Mouse (Mus musculus) stomach, postnatal 0 days (tissue): ENCODE results near the gene Hectd4.

Experiments
- CTCF ChIP-seq: IDR thresholded peaks from 2 replicates; pipeline ENCODE4 v1.5.1; 2016; ENCODE audit warnings: antibody characterized with exemption, low read depth, mild to moderate bottlenecking, moderate library complexity
- EP300 ChIP-seq: optimal IDR thresholded peaks from 2 replicates; pipeline ENCODE3; 2016; ENCODE audit warnings: antibody characterized with exemption

DNA sequence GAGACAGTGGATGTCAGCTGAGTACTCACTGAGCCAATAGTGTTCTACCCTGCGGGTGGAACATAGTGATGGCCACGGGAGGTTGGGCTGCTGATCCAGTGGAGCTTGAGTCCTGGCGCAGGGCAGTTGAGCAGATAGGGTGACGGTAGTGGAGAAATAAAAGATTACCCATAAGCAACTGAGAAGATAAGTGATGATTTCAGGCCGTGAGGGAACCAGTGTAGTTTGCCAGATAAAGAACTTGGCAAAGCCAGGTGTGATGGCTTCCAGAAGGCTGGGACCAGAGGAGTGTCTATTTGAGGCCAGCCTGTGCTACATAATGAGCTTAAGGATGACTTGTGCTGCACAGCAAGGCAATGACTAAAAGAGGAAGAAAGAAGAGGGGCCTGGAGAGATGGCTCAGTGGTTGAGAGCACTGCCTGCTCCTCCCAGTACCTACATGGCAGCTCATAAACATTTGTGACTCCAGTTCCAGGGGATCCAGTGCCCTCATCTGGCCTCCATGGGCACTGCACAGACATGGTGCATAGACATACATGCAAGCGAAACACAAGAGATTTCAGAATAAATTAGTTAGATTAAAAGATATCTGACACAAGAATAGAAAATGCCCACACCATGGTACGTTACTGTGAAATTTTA, 46.8 kb downstream of the Hectd4 start:
- no peak for TF ChIP-seq EP300
- TF ChIP-seq CTCF = peak; percentile 80
